Mouse (Mus musculus): Measurements from ENCODE around the gene Efna3.

Efna3 gene

GRCm38 (mm10) chr3:89337721-89338578 lies 15.2 kb upstream of the Efna3 start, which contains the start of gene Efna4:
Efna4 (minus strand) TSS chr3:89338028.
- in situ Hi-C loops (cut with MseI, MboI) = no loop called here

GRCm38 (mm10) chr3:89337062-89337720 lies 14.4 kb upstream of the Efna3 start:
- in situ Hi-C loops (cut with MseI, MboI) = no loop called here

- in situ Hi-C loops (cut with MseI, MboI) = no loop called here
Measured at GRCm38 (mm10) chr3:89336529-89336928, 13.8 kb upstream of the Efna3 start.

GRCm38 (mm10) chr3:89333053-89333452 lies 10.3 kb upstream of the Efna3 start:
- in situ Hi-C loops (cut with MseI, MboI) = no loop called here

GRCm38 (mm10) chr3:89332476-89332875 lies 9.7 kb upstream of the Efna3 start:
- in situ Hi-C loops (cut with MseI, MboI) = no loop called here

GRCm38 (mm10) chr3:89332013-89332412 lies 9.2 kb upstream of the Efna3 start:
- in situ Hi-C loops (cut with MseI, MboI) = no loop called here

- in situ Hi-C loops (cut with MseI, MboI) = no loop called here
Measured at GRCm38 (mm10) chr3:89331561-89331960, 8.8 kb upstream of the Efna3 start.

GRCm38 (mm10) chr3:89330948-89331347 lies 8.2 kb upstream of the Efna3 start:
- in situ Hi-C loops (cut with MseI, MboI) = no loop called here

- in situ Hi-C loops (cut with MseI, MboI) = no loop called here
Measured at GRCm38 (mm10) chr3:89330346-89330745, 7.6 kb upstream of the Efna3 start.

GRCm38 (mm10) chr3:89328623-89329022 lies 5.9 kb upstream of the Efna3 start:
- in situ Hi-C loops (cut with MseI, MboI) = no loop called here

- in situ Hi-C loops (cut with MseI, MboI) = no loop called here
Measured at GRCm38 (mm10) chr3:89327371-89327870, 4.7 kb upstream of the Efna3 start.

GRCm38 (mm10) chr3:89325882-89326281 lies 3.1 kb upstream of the Efna3 start:
- in situ Hi-C loops (cut with MseI, MboI) = no loop called here

- in situ Hi-C loops (cut with MseI, MboI) = no loop called here
Measured at GRCm38 (mm10) chr3:89322131-89322500, 649 bp downstream of the Efna3 start.

- in situ Hi-C loops (cut with MseI, MboI) = no loop called here
Measured at GRCm38 (mm10) chr3:89321183-89322130, 1.3 kb downstream of the Efna3 start.

GRCm38 (mm10) chr3:89320581-89321182 lies 2.1 kb downstream of the Efna3 start:
- in situ Hi-C loops (cut with MseI, MboI) = no loop called here

GRCm38 (mm10) chr3:89319591-89320350 lies 3.0 kb downstream of the Efna3 start:
- in situ Hi-C loops (cut with MseI, MboI) = no loop called here

- in situ Hi-C loops (cut with MseI, MboI) = no loop called here
Measured at GRCm38 (mm10) chr3:89318971-89319590, 3.7 kb downstream of the Efna3 start.

GRCm38 (mm10) chr3:89318316-89318715 lies 4.4 kb downstream of the Efna3 start:
- in situ Hi-C loops (cut with MseI, MboI) = no loop called here

GRCm38 (mm10) chr3:89317246-89317645 lies 5.5 kb downstream of the Efna3 start:
- in situ Hi-C loops (cut with MseI, MboI) = no loop called here

- in situ Hi-C loops (cut with MseI, MboI) = no loop called here
Measured at GRCm38 (mm10) chr3:89316833-89317232, 5.9 kb downstream of the Efna3 start.

All from mouse trophoblast stem cell (cell line).